In genomic region chr15:78518221-78518620, GRCm38 (mm10) we compare ENCODE assay signal across 24 mouse cellular contexts. TPM values are rescaled to one million over a fixed set of nuclear protein-coding genes. Genes with fewer than 3 reads are reported as not detected.
A peak's percentile ranks its signal among the peaks of the same experiment; 100 is the strongest.
DNase-seq lines count a peak whose midpoint lies in the region; TF ChIP-seq lines count a peak whose summit lies in the region.
"Had no signal": no experiment of that assay in that cellular context is flagged by ENCODE, and none has a peak within 500 bp of the region (broad histone marks: within the 10 kb centered on the region; RNA-seq: fewer than 3 reads in every experiment).

No protein-coding gene starts in this region.

- no peaks in the 10 kb centered on the region for H3K27me3 ChIP-seq in heart, adult 2 months (ENCODE audit: control insufficient read depth, insufficient read depth, low read length)
- H3K27me3 ChIP-seq: forebrain, embryonic 12.5 days; heart, embryonic 12.5 days; intestine, embryonic 15.5 days; limb, embryonic 13.5 days; midbrain, embryonic 12.5 days; neural tube, embryonic 15.5 days had no signal

- H3K36me3 ChIP-seq in heart, adult 2 months (ENCODE audit: control insufficient read depth, insufficient read depth, low read length), result no peaks in the 10 kb centered on the region
- H3K36me3 ChIP-seq: forebrain, embryonic 12.5 days; heart, embryonic 12.5 days; intestine, embryonic 15.5 days; limb, embryonic 13.5 days; midbrain, embryonic 12.5 days; neural tube, embryonic 15.5 days had no signal

- H3K79me2 ChIP-seq in heart, adult 2 months (replicated peaks; ENCODE audit: control insufficient read depth, insufficient read depth, low read length), result no peaks in the 10 kb centered on the region

- intact Hi-C loops in heart, adult 2 months (cut with DNase I), result loop anchor here (5.0 kb wide), 1 partner anchor 341 kb away; no protein-coding TSS in a partner anchor

- TF ChIP-seq POLR2A in heart, adult 2 months (IDR thresholded peaks at IDR 0.05; ENCODE audit: insufficient read depth, low read depth, low read length), result no peak

- TF ChIP-seq EP300 in heart, adult 2 months (IDR thresholded peaks at IDR 0.05; ENCODE audit: insufficient read depth, low read depth, low read length), result no peak

- H3K9ac ChIP-seq in heart, adult 2 months (ENCODE audit: low read depth, low read length), result no peak overlapping the region
- H3K9ac ChIP-seq: forebrain, embryonic 12.5 days; heart, embryonic 12.5 days; hindbrain, embryonic 14.5 days; intestine, embryonic 15.5 days; limb, embryonic 13.5 days; liver, embryonic 14.5 days; midbrain, embryonic 12.5 days; neural tube, embryonic 15.5 days had no signal

- 26% methylated on average over 7 of the region's 7 CpGs for WGBS in heart, adult 2 months

- H3K27ac ChIP-seq in heart, adult 2 months, result 0 out of 2 replicates have a peak overlapping the region, but pooled peaks have one; percentile 20
- H3K27ac ChIP-seq: forebrain, embryonic 12.5 days; hindbrain, embryonic 14.5 days; intestine, embryonic 15.5 days; limb, embryonic 13.5 days; liver, embryonic 14.5 days; midbrain, embryonic 12.5 days; neural tube, embryonic 15.5 days had no signal

- DNase-seq in heart, adult 2 months, result no peak
- no peak for DNase-seq in heart, adult 9 months (ENCODE audit: low spot score in 2 of 2)
- peak; percentile 49 for DNase-seq in 416B (ENCODE audit: low read depth)
- DNase-seq in CD8-positive naive resting alpha-beta T cell, adult 2 months (ENCODE audit: low read depth in 2 of 2, low spot score in 2 of 2), result peak; percentile 31 to 48
- DNase-seq in thymus, postnatal 0 days (ENCODE audit: low spot score), result peak; percentile 37
- no peak for DNase-seq in kidney, postnatal 25 days
- DNase-seq in spleen, postnatal 14 days (ENCODE audit: low spot score in 2 of 2), result no peak
- DNase-seq in left cerebral cortex, adult 9 months (ENCODE audit: low spot score in 2 of 2), result no peak
- DNase-seq: adrenal gland, postnatal 25 days; cerebellum, adult 11-12 months; cerebellum, postnatal 25 days; gastrocnemius, postnatal 10 days; kidney, postnatal 4 days; layer of hippocampus, adult 9-11 months had no signal

- TF ChIP-seq CTCF in heart, adult 2 months (IDR thresholded peaks at IDR 0.05), result no peak

- H3K4me1 ChIP-seq in heart, adult 2 months (ENCODE audit: control insufficient read depth, insufficient read depth, low read length), result peaks cover 29% of the 10 kb centered on the region
- H3K4me1 ChIP-seq: forebrain, embryonic 12.5 days had no signal

- no peak overlapping the region for H3K4me3 ChIP-seq in heart, adult 2 months
- H3K4me3 ChIP-seq: forebrain, embryonic 12.5 days; heart, embryonic 12.5 days; intestine, embryonic 15.5 days; limb, embryonic 13.5 days; midbrain, embryonic 12.5 days; neural tube, embryonic 15.5 days had no signal

RNA-seq across cellular contexts. Expression of gene C1qtnf6, which starts 13.0 kb away (rescaled TPM):
- total RNA-seq in heart, adult 2 months (2021), result 10 to 100 TPM; 14.1 to 17.0 TPM
- 20.8 and 40.5 TPM in 2 replicates for polyA plus RNA-seq in heart, adult 2 months (2012; rRNA removed)
- polyA plus RNA-seq in thymus, postnatal 0 days (2015; fragmentation: Nextera tagmentation; extraction: Ambion mirVana), result 6.5 and 9.1 TPM in 2 replicates

RNA-seq across cellular contexts. Expression of gene Il2rb, which starts 23.1 kb away (rescaled TPM):
- under 1 TPM; 0.31 to 0.55 TPM for total RNA-seq in heart, adult 2 months (2021)
- 1.4 and 2.3 TPM in 2 replicates for polyA plus RNA-seq in heart, adult 2 months (2012; rRNA removed)
- polyA plus RNA-seq in thymus, postnatal 0 days (2015; fragmentation: Nextera tagmentation; extraction: Ambion mirVana), result 10.3 and 12.2 TPM in 2 replicates
- polyA plus RNA-seq: forebrain, embryonic 12.5 days; heart, embryonic 12.5 days; midbrain, embryonic 12.5 days had no signal

RNA-seq across cellular contexts. Expression of gene Sstr3, which starts 26.3 kb away (rescaled TPM):
- total RNA-seq in heart, adult 2 months (2021), result not detected
- polyA plus RNA-seq in heart, adult 2 months (2012; rRNA removed), result not detected in 2 replicates
- 0.03 and 0.05 TPM in 2 replicates for polyA plus RNA-seq in thymus, postnatal 0 days (2015; fragmentation: Nextera tagmentation; extraction: Ambion mirVana)
- total RNA-seq: heart, postnatal 25 days; megakaryocyte progenitor cell, adult 5-6 weeks had no signal
- polyA plus RNA-seq: limb, embryonic 13.5 days had no signal

RNA-seq across cellular contexts. Expression of gene Tmprss6, which starts 49.8 kb away (rescaled TPM):
- total RNA-seq in heart, adult 2 months (2021), result not detected
- polyA plus RNA-seq in heart, adult 2 months (2012; rRNA removed), result 0.20 TPM in 1 of 2 replicates, not detected in the other
- 0.12 and 0.39 TPM in 2 replicates for polyA plus RNA-seq in thymus, postnatal 0 days (2015; fragmentation: Nextera tagmentation; extraction: Ambion mirVana)
- total RNA-seq: heart, postnatal 25 days; megakaryocyte progenitor cell, adult 5-6 weeks had no signal

RNA-seq across cellular contexts. Expression of gene Rac2, which starts 54.4 kb away (rescaled TPM):
- 1 to 10 TPM; 4.5 to 8.7 TPM for total RNA-seq in heart, adult 2 months (2021)
- polyA plus RNA-seq in heart, adult 2 months (2012; rRNA removed), result 7.7 and 44.7 TPM in 2 replicates
- 662 and 779 TPM in 2 replicates for polyA plus RNA-seq in thymus, postnatal 0 days (2015; fragmentation: Nextera tagmentation; extraction: Ambion mirVana)

Comparison
In these comparisons a context has a peak if more than half of its experiments do, and no peak if none do; other contexts are left out.
1. DNase-seq: peak in 416B (single experiment), CD8-positive naive resting alpha-beta T cell, adult 2 months (2 of 2) and thymus, postnatal 0 days (single experiment); none in heart, adult 2 months (0 of 2), heart, adult 9 months (0 of 2), kidney, postnatal 25 days (0 of 2), spleen, postnatal 14 days (0 of 2) and left cerebral cortex, adult 9 months (0 of 2).